Mouse (Mus musculus) spleen, postnatal 4 days (tissue): ENCODE measurements around the gene Fam196b.

ENCODE experiments used
- DNase-seq, 2 experiments: peaks; one replicate each; pipeline ENCODE4 v3.0.0; 2022; ENCODE audit warnings: low spot score in 2 of 2

Fam196b gene

GRCm38 (mm10) chr11:34332344-34333031, 17.9 kb downstream of the Fam196b start:
- no peak for DNase-seq

GRCm38 (mm10) chr11:34337907-34338306, 23.3 kb downstream of the Fam196b start:
- no peak for DNase-seq

GRCm38 (mm10) chr11:34339693-34340092, 25.1 kb downstream of the Fam196b start:
- no peak for DNase-seq

- no peak for DNase-seq
These were observed 29.2 kb downstream of the Fam196b start for GRCm38 (mm10) chr11:34343742-34344307.

- no peak for DNase-seq
These were observed 29.7 kb downstream of the Fam196b start for GRCm38 (mm10) chr11:34344310-34344709.

GRCm38 (mm10) chr11:34348287-34348918, 33.8 kb downstream of the Fam196b start:
- no peak for DNase-seq

GRCm38 (mm10) chr11:34349453-34350056, 34.9 kb downstream of the Fam196b start:
- no peak for DNase-seq

GRCm38 (mm10) chr11:34355406-34355805, 40.8 kb downstream of the Fam196b start:
- DNase-seq, result no peak

GRCm38 (mm10) chr11:34356109-34356508, 41.5 kb downstream of the Fam196b start:
- no peak for DNase-seq

GRCm38 (mm10) chr11:34372224-34372623, 57.6 kb downstream of the Fam196b start:
- DNase-seq, result no peak

- DNase-seq, result no peak
These were observed 60.9 kb downstream of the Fam196b start for GRCm38 (mm10) chr11:34375557-34375956.

GRCm38 (mm10) chr11:34377649-34378048, 63.0 kb downstream of the Fam196b start:
- no peak for DNase-seq

- DNase-seq, result no peak
These were observed 68.9 kb downstream of the Fam196b start for GRCm38 (mm10) chr11:34383501-34383900.

- no peak for DNase-seq
These were observed 69.6 kb downstream of the Fam196b start for GRCm38 (mm10) chr11:34384178-34384577.

GRCm38 (mm10) chr11:34385001-34385688, 70.5 kb downstream of the Fam196b start:
- DNase-seq, result no peak

- no peak for DNase-seq
These were observed 74.9 kb downstream of the Fam196b start for GRCm38 (mm10) chr11:34389261-34390116.

- no peak for DNase-seq
These were observed 77.5 kb downstream of the Fam196b start for GRCm38 (mm10) chr11:34392105-34392504.

GRCm38 (mm10) chr11:34395802-34396201, 81.2 kb downstream of the Fam196b start:
- no peak for DNase-seq

GRCm38 (mm10) chr11:34397661-34398060, 83.0 kb downstream of the Fam196b start:
- no peak for DNase-seq

- DNase-seq, result no peak
These were observed 83.9 kb downstream of the Fam196b start for GRCm38 (mm10) chr11:34398555-34398954.

GRCm38 (mm10) chr11:34401343-34401742, 86.7 kb downstream of the Fam196b start:
- DNase-seq, result no peak
